Mouse (Mus musculus) mouse trophoblast stem cell (cell line): ENCODE results near the gene Rtl10.

ENCODE experiments used
- in situ Hi-C, 2 experiments: fragments of 300-500 bp; cut with MseI, MboI; formaldehyde crosslinking; loops; 2 replicates in 1 of 2; 3 replicates in 1 of 2; pipeline ENCODE4 v1.15.1; 2025

Rtl10 gene

DNA sequence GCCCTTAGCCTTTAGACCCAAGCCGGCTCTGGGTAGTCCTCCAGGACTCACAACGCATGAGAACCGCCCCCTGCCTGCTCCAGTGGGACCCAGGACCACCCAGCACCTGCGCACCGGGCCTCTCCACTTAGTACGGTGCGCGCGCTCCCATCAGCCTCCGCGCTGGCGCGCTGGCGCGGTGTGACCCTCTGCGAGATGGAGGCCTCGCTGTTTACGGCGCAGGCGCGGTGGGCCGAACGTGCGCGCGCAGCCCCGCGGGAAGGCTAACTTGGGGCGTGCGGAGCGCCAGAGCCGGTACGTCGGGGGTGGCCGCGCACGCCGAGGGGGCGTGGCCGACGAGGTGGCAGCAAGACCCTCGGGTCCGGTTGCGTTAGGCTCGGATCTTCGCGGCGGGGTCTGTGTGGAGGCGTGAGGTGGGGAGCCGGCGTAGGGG is at the start of gene Rtl10, which contains the start of gene Gnb1l:
TSS of gene Rtl10 (plus strand) at position 344 of the 433 bp plus-strand sequence.
TSS of gene Gnb1l (plus strand) at position 156 of the 433 bp plus-strand sequence.
- in situ Hi-C loops, result no loop called here

DNA sequence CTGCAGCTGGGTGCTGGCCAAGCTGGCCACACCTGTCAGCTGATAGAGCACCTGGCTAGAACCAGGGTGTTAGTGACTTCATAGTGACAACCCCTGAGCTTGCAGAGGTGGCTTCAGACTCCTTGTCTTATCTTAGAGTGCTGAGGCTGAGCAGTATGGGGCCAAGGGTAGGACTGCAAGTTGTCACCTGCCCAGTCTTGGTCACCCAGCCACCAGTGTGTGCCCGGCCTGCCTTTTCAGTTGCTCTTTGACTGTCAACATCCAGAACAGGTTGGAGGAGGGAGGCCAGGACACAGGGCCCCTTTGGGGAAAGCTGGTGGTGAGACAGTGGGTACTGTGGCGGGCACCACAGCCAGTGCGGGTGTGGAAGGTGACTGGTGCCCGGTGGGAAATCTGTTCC is 49.7 kb upstream of the Rtl10 start:
- in situ Hi-C loops, result no loop called here

DNA sequence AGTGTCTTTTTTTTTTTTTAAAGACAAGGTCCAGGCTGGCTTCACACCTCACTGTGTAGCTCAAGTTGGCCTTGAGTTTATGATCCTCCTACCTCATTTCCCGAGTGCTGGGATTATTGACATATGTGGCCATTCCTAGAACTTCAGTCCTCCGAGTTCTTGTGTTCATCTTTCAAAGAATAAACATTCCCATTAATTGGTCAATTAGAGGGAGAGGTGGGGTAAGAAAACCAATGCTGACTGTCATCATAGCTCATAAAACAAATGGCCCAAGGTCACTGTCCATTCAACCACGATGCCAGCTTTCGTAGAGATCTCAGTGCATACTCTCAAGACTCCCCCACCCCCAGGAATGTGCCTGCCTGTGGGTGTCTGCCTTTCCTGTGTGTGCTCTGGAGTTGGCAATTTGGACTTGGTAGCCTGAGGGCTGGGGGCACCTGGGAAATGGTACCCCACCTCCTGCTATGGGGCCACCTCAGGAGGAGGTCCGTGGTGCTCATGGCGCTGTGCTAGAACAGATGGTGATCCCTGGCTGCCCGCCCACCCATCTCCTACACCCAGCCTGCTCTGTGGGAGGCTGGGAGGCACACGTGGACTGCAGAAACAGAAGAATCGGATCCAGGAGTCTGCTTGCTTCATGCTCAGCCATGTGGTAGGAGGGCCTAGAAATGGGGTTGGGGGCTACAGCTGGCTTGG is 47.1 kb upstream of the Rtl10 start:
- in situ Hi-C loops, result no loop called here

DNA sequence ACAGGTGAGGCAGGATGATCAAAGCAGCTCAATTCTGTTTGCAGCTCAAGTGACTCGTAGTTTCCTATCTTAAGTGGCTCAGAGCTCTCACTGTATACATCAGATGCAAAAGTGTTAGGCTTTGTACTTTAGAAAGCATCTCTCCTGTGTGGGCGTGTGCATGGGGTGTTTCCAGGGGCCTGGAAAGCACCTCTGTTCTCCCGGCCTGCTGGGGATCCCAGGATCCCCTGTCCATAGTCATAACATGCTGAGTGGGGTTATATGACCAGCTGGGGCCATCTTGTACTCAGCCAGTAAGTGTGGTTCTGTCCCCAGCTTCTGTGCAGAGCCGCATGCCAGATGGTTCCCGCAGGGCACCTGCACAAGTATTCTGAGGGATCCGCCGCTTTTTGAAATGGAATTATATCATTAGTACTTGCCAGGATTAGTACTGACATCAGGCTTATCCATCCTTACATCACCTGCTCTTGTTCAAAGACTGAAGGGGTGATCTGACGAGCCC is 46.3 kb upstream of the Rtl10 start:
- in situ Hi-C loops, result no loop called here

DNA sequence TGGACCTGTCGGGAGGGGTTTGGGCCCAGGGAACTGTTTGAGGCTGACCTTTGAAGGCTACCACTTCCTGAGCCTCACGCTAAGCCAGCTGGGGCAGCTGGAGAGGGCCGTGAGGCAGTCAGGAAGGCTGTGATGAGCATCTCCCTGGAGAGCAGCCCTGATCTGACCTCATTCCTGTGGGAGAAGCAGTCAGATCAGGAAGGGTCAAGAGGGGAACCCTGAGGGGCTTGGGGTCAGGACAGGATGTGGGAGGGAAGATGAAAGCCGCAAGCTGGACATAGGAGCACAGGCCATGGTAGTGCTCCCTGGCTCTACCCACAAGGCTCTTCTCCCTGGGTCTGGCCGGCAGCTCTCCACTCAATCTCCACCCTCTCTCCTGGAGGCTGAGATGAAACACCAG is 44.9 kb upstream of the Rtl10 start:
- in situ Hi-C loops, result no loop called here

DNA sequence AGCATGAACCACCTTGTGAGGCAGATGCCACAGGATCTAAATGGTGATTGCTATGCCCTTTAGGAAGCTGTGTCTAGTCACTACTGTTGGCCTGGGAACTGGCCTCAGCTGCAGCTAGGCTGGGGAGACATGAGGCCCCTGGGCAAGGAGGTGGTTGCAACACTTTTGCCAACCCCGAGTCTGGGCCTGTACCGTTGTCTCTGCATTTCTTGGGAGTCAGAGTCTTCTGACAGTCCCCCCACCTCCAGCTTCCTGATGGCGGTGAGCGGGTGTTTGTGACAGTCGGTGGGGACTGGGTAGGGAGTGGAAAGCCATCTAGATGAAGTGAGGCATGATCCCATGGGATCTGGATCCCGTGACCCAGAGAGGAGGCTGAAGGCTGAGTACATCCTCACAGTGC is 43.3 kb upstream of the Rtl10 start:
- in situ Hi-C loops, result no loop called here

DNA sequence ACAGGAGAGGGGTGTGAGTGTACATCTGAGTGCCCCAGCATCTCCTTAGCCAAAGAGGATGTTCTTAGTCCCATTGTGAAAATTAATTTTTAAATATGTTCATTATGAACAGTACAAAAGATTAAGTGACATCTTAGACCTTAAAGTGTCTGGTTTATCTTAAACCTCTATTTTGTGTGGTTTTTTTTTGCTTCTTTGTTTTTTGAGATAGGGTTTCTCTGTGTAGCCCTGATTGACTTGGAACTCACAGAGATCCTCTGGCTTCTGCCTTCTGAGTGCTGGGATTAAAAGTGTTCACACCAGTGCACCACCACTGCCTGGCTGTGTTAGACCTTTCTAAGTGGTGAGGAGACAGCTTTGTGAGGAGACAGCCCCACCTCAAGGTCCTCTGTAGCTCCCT is 40.0 kb upstream of the Rtl10 start:
- in situ Hi-C loops, result no loop called here

DNA sequence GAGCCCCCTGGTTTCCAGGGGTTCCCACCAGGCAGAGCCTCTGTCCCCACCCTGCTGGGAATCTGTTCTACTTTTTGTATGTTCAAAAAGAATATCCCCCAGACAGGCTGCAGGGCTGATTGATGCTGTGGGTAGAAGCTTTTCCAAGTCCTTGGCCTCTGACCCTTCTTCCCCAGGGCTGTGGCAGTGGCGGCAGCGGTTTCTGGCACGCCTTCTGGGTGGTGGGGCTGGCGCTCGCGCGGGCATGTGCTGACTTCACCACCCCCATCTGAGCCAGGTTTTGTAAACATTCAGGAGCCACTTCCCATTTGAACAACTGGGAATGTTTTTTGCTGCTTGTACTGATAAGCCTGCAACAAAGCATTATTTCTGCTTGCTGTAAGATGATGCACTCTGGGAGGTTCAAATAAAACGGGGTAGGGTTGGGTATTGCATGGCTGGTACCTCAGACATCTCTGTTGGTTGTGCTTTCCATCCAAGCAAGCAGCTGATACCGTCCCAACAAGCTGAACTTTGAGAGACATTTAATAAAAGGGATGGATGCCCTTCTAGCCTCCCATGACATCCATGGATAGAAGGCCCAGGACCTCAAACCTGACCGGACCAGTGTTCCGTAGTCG is 39.3 kb upstream of the Rtl10 start:
- in situ Hi-C loops, result no loop called here

DNA sequence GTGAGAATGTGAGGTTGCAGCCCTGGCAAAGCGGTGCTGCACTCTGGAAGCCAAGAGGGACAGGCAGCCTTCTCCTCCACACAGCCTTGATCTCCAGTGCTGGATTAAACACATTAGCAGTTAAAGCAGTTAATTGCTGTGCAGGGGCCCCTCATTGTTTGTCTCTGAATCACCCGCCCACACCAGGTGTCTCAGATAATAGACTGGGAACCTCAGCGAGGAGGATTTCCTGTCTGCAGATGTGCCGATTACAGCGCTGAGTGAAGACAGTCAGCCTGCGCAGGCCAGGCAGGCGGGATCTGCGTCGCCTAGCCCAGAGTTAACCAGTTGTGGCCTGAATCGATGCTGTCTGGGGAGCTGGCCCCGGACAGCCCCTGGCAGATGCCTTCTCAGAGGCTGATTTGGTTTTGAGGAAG is 38.7 kb upstream of the Rtl10 start:
- in situ Hi-C loops, result no loop called here

DNA sequence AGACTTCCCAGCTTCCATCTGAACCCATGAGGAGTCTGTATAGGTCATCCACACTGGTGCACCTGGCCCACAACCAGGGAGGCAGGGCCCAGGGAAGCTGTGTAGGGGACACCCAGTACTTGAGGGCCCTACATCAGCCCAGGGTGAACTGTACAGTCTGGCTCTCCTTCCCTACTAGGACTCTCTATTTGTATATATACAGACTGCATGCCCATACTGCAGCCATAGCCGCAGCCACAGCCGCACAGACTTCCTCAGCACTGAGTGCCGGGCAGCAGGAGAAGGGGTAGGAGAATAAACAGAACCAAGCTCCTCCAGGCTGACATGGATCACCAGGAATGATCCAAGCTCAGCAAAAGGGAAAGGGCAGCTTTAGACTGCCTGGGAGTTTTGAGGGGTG is 37.9 kb upstream of the Rtl10 start:
- in situ Hi-C loops, result no loop called here

DNA sequence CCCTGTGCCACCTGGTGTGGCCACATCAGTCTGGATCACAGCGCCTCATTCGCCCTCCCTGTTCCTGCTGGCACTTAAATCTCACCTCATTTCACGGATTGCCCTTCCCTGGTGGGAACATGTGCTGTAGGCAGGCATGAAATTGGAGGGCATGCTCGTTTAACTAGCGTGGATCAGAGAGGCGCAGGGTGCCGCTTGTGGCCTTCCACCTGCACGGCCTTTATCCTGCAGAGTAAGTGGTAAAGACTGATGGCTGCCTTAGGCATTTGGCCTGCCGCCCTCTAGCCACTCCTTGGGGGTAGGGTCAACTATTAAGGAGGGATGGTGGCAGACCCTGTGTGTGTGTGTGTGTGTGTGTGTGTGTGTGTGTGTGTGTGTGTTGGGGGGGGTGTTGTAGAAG is 36.7 kb upstream of the Rtl10 start:
- in situ Hi-C loops, result no loop called here

DNA sequence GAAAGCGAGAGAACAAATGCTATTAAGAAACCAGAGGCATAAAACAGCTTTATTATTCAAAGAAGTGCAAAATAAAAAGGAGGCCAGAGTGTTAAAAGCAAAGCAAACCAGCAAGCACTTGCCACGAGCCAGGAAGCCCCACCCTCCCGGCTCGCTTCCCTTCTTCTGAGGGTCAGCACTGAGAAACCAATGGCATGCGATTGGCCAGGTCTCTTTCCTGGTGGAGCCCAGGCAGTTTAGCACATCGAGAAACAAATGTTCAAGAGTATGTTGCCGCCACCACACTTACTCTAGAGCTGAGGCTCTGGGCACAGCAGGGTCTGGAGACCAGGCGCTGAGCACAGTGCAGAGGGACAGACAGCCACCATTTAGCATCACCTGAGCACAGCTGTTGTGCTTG is 36.1 kb upstream of the Rtl10 start:
- in situ Hi-C loops, result no loop called here

DNA sequence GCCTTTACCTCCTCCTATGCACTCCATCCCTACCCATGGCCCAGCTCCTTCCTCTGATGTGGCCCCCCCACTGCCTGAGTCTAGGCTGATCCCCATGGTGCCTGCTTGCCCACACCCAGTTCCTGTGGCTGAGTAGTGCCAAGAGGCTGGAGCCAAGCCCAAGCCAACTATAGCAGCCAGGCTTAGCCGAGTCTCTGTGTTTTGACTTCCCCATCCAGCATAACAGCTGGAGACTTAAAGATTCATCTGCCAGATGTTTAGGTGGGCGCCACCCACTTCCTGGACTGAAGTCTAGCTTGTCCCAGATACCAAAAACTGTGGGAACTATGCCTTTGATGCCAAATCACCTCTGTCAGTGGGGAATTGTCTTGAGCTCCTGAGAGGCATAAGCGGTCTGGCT is 34.4 kb upstream of the Rtl10 start:
- in situ Hi-C loops, result no loop called here

DNA sequence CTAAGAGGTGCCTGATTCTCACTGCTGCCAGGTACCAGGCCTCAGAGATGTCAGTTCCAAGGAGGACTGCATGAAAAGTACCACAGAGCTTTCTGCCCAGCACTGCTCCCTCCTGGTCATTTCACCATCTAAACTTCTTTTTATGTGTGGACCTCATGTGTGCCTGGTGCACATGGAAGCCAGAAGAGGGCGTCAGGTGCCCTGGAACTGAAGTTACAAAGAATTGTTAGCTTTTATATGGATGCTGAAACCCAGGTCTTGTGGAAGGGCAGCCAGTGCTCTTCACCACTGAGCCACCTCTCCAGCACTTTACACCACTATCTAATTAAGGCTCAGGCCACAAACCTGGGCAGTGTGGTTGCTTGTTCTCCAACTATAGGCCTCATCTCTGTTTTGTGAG is 27.9 kb upstream of the Rtl10 start:
- in situ Hi-C loops, result no loop called here

DNA sequence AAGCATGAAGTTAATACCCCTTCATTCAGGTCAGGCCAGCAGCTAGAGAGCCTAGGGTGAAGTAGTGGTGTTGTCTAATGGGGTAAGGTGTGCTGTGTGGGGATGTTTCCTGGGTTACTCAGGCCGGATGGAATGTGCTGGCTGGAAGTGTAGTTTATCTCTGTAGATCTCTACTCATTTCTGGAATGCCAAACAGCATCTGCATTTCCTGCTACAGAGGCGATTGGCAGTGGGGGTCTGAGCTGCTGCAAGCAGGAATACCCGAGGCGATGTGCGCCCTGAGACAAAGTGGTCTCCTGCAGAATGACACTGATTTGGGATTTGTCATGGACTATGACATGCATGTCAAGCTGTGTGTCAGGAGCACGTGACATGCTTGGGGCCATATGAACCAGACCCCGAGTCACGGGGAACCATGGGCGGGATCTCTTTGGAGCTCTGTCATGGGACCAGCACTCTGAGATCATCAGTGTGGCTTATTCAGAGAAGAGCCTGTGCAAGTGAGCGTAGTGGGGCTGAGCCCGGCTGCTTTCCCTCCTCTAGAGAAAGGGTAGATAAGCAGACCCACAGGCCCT is 27.2 kb upstream of the Rtl10 start:
- in situ Hi-C loops, result no loop called here

DNA sequence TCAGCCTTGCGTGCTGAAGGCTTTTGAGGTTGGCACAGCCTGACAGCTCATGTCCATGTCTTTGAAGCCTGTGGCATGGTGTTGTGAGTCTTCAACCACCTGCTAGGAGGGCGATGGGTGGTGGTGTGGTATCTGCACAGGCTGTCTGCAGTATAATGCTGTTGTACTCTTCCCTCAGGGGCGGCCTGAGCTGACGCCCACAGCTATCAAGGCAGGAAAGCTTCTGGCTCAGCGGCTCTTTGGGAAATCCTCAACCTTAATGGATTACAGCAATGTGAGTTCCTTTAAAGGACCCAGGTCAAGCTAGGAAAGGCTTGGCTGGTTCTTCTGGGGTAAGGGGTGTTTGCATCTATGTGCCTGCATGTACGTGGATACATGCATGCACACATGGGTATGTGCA is 26.7 kb upstream of the Rtl10 start:
- in situ Hi-C loops, result no loop called here

DNA sequence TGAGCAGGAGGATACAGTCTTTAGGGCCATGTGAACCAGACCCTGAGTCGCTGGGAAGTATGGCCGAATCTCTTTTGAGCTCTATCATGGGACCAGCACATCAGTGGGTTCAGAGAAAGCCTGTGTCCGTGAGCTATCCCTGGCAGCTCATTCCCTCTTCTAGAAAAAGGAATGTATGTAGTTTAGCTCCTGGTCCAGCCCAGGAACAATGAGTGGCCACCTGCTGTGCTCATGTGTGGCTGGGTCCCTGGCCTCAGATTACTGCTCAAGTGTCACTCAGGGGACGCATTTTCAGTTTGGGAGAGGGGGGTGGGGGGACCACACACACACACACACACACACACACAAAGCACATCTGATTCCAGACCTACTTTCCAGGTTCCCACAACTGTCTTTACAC is 26.3 kb upstream of the Rtl10 start:
- in situ Hi-C loops, result no loop called here

DNA sequence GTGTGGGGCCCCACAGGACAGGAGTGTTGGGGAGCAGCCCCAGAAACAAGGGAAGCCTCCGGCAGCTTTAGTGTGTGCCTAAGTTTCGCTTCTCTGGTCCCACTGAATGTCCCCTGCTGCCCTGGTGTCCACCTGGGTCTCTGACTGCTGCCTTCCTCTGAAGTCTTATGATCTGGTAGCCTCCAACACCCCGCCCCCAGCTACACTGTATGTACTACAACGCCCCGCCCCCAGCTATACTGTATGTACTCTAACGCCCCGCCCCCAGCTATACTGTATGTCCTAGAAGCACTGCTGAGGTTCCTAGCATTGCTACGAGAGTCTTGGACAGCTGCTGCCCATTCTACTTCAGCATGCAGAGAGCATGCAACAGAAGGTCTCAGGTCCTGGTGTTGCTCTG is 25.7 kb upstream of the Rtl10 start:
- in situ Hi-C loops, result no loop called here

DNA sequence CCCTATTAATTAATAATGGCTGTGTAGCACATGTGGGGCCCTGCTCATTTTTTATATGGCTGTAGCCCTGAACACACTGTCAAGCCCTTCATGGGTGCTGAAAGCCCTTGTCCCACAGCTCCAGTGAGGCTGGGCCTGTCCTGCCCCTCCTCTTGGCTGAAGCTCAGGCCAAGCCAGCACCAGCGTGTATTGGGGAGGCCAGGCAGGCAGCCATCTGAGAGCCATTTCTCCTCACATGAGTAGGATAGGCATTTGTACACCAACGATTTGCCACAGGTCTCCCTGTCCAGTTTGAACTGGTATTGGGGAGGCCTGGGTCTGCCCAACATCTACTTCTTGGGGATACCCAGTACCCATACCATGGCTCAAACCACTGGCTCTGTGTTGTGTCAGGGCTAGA is 24.7 kb upstream of the Rtl10 start:
- in situ Hi-C loops, result no loop called here

DNA sequence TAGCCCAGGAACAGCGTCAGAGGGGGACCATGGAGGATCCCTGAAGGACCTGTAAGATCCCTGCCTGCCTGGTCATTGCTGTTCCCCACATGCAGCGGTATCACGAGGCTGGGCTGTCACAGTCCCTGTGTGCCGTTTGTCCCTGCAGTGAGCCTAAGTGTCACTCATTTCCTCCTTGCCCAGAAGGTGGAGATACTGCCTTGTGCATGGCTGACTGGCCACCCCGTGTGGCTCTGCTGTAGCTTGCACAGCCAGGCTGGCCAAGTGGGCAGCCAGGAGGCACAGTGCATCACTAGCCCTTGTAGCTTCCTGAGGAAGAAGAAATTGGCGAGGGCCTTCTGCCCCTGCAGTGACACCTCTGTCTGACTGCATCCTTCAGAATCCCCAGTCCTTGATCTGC is 20.7 kb upstream of the Rtl10 start:
- in situ Hi-C loops, result no loop called here

DNA sequence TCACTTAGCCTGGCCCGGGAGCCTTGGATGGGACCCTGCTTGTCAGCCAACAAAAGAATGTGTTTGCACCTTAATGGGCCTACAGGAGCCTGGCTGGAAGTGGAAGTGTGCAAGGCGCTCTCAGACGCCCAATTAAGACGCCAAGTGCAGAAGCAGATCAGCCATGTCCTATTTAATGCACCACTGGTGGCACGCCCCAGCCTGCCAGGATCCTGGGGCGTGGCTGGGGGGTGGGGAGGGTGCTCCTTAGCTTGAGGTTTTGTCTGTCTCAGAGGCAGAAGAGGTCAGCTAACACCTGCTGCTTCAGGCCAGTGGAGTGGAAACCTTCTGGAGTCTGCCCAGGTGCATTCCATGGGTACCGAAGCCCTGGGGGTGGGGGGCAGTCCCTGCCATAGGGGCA is 19.0 kb upstream of the Rtl10 start:
- in situ Hi-C loops, result no loop called here

DNA sequence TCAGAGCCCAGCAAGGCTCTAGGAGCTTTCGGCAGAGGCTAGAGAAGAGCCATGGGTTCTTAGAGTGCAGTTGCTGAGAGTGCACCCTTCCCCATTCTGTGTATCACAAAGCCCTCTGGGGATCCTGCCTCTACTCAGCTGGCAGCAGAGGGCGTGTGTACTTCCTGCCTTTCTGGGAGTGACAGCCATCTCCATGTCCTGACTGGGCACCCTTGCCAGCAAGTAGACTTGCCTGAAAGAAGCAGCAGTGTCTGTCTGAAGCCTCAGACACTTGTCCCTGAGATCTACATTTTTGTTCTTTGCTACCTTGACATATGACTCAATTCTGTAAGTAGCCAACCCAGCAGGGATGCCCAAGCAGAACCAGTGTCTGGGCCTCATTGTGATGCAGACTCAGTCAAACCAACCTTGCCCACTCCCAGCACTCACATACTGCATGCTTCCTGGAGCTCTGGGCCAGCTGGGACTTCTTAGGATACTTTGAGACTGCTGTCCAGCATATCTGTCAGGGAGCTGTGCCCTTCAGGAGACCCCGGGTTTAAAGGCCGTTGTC is 17.7 kb upstream of the Rtl10 start:
- in situ Hi-C loops, result no loop called here

DNA sequence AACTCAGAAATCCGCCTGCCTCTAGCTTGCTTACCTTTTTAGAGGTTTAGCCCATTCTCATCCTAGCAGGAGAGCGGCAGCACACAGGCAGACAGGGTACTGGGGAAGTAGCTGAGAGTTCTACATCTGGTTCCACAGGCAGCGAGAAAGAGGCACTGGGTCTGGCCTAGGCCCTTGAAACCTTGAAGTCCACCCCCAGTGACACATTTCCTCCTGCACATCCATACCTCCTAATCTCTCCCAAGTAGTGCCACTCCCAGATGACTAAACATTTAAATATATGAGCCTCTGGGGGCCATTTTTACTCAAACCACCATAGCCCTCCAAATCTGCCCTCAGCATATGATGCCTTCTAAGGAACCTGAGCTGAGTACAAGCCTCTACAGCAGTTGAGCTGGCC is 16.3 kb upstream of the Rtl10 start:
- in situ Hi-C loops, result no loop called here
